Mouse (Mus musculus) lung, postnatal 0 days (tissue): ENCODE measurements around the gene Pnmal1.

Experiments used
- CTCF ChIP-seq: IDR thresholded peaks from 2 replicates; pipeline ENCODE4 v1.5.1; 2016; ENCODE audit warnings: antibody characterized with exemption, mild to moderate bottlenecking
- EP300 ChIP-seq: IDR thresholded peaks from 2 replicates; pipeline ENCODE4 v1.6.1; 2016; ENCODE audit warnings: antibody characterized with exemption, mild to moderate bottlenecking, control low read depth

GRCm38 (mm10) chr7:16924037-16924834, 35.2 kb upstream of the Pnmal1 start, which contains the start of gene Calm3:
- peak; percentile 44 for TF ChIP-seq CTCF
- peak; percentile 35 for TF ChIP-seq EP300
